Mouse (Mus musculus) hindbrain, embryonic 11.5 days (tissue): ENCODE measurements around the gene Sema6d. TPM values are rescaled to one million over a fixed set of nuclear protein-coding genes. Genes with fewer than 3 reads are reported as not detected.

Experiments
- ATAC-seq: fragments of 200-750 bp; cut with Nextera tagmentation; 2 replicates; pipeline ENCODE4 v1.8.0; 2017; ENCODE audit warnings: mild to moderate bottlenecking, moderate TSS enrichment, moderate library complexity; ENCODE audit not compliant: low FRiP score
- DNase-seq: peaks from one replicate; pipeline ENCODE4 v3.0.0-alpha.2; 2015; ENCODE audit warnings: low spot score
- H3K27ac ChIP-seq: fragments of 300-500 bp; sonication (generic); 2 replicates; pipeline ENCODE4 v1.5.1; 2014; ENCODE audit warnings: mild to moderate bottlenecking, low read depth, low read length
- H3K27me3 ChIP-seq: fragments of 300-500 bp; sonication (generic); 2 replicates; pipeline ENCODE4 v1.6.1; 2014; ENCODE audit warnings: mild to moderate bottlenecking, low read length, moderate library complexity, mixed read lengths; ENCODE audit not compliant: control insufficient read depth, insufficient read depth
- H3K36me3 ChIP-seq: fragments of 300-500 bp; sonication (generic); 2 replicates; pipeline ENCODE4 v1.6.1; 2014; ENCODE audit warnings: mild to moderate bottlenecking, low read length, moderate library complexity, mixed read lengths; ENCODE audit not compliant: control insufficient read depth, insufficient read depth
- H3K4me1 ChIP-seq: fragments of 300-500 bp; sonication (generic); replicated peaks from 2 replicates; pipeline ENCODE4 v1.6.1; 2014; ENCODE audit warnings: low read length, mixed read lengths; ENCODE audit not compliant: control insufficient read depth, insufficient read depth
- H3K4me2 ChIP-seq: fragments of 300-500 bp; sonication (generic); replicated peaks from 2 replicates; pipeline ENCODE4 v1.6.1; 2014; ENCODE audit warnings: mild to moderate bottlenecking, low read depth, low read length
- H3K4me3 ChIP-seq: fragments of 300-500 bp; sonication (generic); 2 replicates; pipeline ENCODE4 v1.5.1; 2014; ENCODE audit warnings: low read depth, low read length
- H3K9ac ChIP-seq: fragments of 300-500 bp; sonication (generic); 2 replicates; pipeline ENCODE4 v1.6.1; 2014; ENCODE audit warnings: low read depth, low read length
- H3K9me3 ChIP-seq: fragments of 300-500 bp; sonication (generic); 2 replicates; pipeline ENCODE4 v1.6.1; 2016; ENCODE audit warnings: low read length; ENCODE audit not compliant: control insufficient read depth
- WGBS: fragments of 180-500 bp; shearing (Covaris S2); extraction: QIAGEN DNeasy Blood & Tissue Kit; methylation state at CpG from one replicate; pipeline ENCODE4 v1.1.7; 2014; 5-methylcytosine and 5-hydroxymethylcytosine counted together
- polyA plus RNA-seq: library from polyadenylated mRNA; unstranded; fragments of >200 nt; fragmentation: Nextera tagmentation; extraction: Ambion mirVana; gene quantifications from 2 replicates; pipeline ENCODE4 v1.2.1, GENCODE M21; 2014

Gene Sema6d
- polyA plus RNA-seq, 1 experiment from 2014 or later = 26.2 TPM

DNA sequence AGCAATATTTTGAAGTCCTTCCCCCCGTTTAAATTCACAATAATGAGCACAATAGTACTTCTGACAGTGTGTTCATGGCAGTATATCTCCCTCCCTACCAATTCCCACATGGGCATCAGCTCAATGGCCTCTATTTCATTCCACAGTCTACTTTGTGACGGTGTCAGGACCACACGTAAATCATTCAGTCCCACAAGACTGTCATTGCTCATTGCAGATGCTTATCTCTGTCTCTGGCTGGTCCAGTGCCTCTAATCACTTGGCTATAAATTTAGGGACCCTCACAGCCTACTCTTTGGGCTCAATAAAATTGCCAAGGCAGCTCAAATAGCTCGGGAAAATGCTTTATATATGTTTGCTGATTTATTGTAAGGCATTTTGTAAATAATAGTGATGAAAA, 441.3 kb downstream of the Sema6d start:
- no peak overlapping the region for H3K9ac ChIP-seq
- DNase-seq = no peak
- H3K27me3 ChIP-seq = no peaks in the 10 kb centered on the region
- no peak overlapping the region for H3K27ac ChIP-seq
- H3K36me3 ChIP-seq = no peaks in the 10 kb centered on the region
- H3K4me1 ChIP-seq = no peaks in the 10 kb centered on the region
- no peak overlapping the region for H3K4me2 ChIP-seq
- no peaks in the 10 kb centered on the region for H3K9me3 ChIP-seq
- WGBS = 77% methylated on average over 4 of the region's 4 CpGs
- no peak for ATAC-seq
- H3K4me3 ChIP-seq = no peak overlapping the region

GRCm38 (mm10) chr2:124532906-124533305, 443.1 kb downstream of the Sema6d start:
- DNase-seq (no peak), ATAC-seq (no peak)
- Histone ChIP-seq H3K27ac (no peak overlapping the region), H3K4me3 (no peak overlapping the region), H3K4me1 (no peaks in the 10 kb centered on the region), H3K4me2 (no peak overlapping the region), H3K36me3 (no peaks in the 10 kb centered on the region), H3K27me3 (no peaks in the 10 kb centered on the region), H3K9ac (no peak overlapping the region), H3K9me3 (no peaks in the 10 kb centered on the region)
- WGBS = 89% methylated on average over 3 of the region's 3 CpGs

- 88% methylated on average over 6 of the region's 6 CpGs for WGBS
- Histone ChIP-seq H3K4me3 (no peak overlapping the region), H3K9ac (no peak overlapping the region), H3K36me3 (no peaks in the 10 kb centered on the region), H3K4me1 (no peaks in the 10 kb centered on the region), H3K4me2 (no peak overlapping the region), H3K27me3 (no peaks in the 10 kb centered on the region), H3K27ac (no peak overlapping the region), H3K9me3 (no peaks in the 10 kb centered on the region)
- no peak for ATAC-seq
- no peak for DNase-seq
Measured at GRCm38 (mm10) chr2:124533602-124534001, 443.8 kb downstream of the Sema6d start.

- no peak overlapping the region for H3K27ac ChIP-seq
- H3K36me3 ChIP-seq = no peaks in the 10 kb centered on the region
- WGBS = 54% methylated on average over 3 of the region's 3 CpGs
- no peaks in the 10 kb centered on the region for H3K9me3 ChIP-seq
- no peak overlapping the region for H3K4me2 ChIP-seq
- no peaks in the 10 kb centered on the region for H3K4me1 ChIP-seq
- H3K27me3 ChIP-seq = no peaks in the 10 kb centered on the region
- no peak overlapping the region for H3K4me3 ChIP-seq
- ATAC-seq (no peak), DNase-seq (no peak)
- H3K9ac ChIP-seq = no peak overlapping the region
Measured at GRCm38 (mm10) chr2:124550315-124550714, 460.5 kb downstream of the Sema6d start.

- no peak for DNase-seq
Measured at GRCm38 (mm10) chr2:124554751-124555415, 465.1 kb downstream of the Sema6d start.

DNA sequence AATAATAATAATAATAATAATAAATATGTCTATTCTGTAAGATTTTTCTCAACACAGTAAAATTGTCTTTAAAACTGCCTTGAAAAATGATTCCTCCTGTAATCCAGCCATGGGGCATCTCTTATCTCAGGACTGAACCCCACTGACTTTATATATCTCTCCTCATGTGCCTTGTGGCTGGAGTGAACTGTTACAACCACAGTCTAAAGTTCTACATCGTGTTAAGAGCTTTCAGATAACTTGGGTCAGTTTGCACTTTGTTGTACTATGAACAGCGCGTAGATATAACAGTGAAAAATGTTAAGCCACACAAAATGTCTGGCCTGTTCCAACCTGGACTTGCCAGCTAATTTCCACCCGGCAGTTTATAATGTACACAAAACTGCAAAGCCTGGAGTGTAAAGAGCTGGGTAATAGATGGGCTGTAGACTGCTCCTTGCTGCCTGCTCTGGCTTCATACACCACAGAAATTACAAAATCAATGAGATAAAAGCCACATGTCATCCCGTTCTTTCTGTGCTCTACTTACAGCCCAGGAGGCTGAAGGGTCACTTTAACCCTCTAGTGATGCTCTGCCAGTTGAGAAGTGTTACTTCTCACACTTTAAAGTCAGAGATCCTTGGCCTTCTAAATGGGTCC, 467.2 kb downstream of the Sema6d start:
- Histone ChIP-seq H3K36me3 (no peaks in the 10 kb centered on the region), H3K27me3 (no peaks in the 10 kb centered on the region), H3K9ac (no peak overlapping the region), H3K4me1 (no peaks in the 10 kb centered on the region), H3K4me3 (no peak overlapping the region), H3K27ac (no peak overlapping the region), H3K4me2 (no peak overlapping the region), H3K9me3 (no peaks in the 10 kb centered on the region)
- DNase-seq (no peak), ATAC-seq (no peak)
- WGBS = 92% methylated on average over 5 of the region's 5 CpGs

More at GRCm38 (mm10) chr2:124554751-124555415, 465.1 kb downstream of the Sema6d start:
- H3K4me1 ChIP-seq = no peaks in the 10 kb centered on the region
- H3K9me3 ChIP-seq = no peaks in the 10 kb centered on the region
- H3K4me2 ChIP-seq = no peak overlapping the region
- no peaks in the 10 kb centered on the region for H3K27me3 ChIP-seq
- no peak overlapping the region for H3K9ac ChIP-seq
- H3K27ac ChIP-seq = no peak overlapping the region
- WGBS = 83% methylated on average over 1 of the region's 1 CpGs
- no peak for ATAC-seq
- no peak overlapping the region for H3K4me3 ChIP-seq
- no peaks in the 10 kb centered on the region for H3K36me3 ChIP-seq

DNA sequence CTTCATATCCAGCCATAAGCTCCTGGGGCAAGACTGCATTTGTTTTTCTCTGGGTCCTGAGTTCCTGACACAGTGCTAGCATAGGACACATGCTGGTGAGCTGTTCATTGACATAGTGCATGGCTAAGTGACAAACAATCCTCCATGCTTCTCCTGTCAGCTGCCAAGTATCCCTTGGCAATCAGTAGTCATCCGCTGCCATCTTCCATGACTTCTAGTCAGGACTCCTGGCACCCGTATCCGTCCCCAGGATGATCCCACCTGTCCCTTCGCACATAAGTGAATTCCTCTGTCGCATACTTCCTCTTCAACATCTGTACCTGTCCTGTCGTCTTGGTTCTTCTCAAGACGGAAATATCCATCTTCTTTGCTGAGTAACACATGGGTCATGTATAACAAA, 468.3 kb downstream of the Sema6d start:
- no peak overlapping the region for H3K4me2 ChIP-seq
- H3K4me1 ChIP-seq = no peaks in the 10 kb centered on the region
- H3K9me3 ChIP-seq = no peaks in the 10 kb centered on the region
- no peak overlapping the region for H3K27ac ChIP-seq
- no peak overlapping the region for H3K4me3 ChIP-seq
- H3K36me3 ChIP-seq = no peaks in the 10 kb centered on the region
- ATAC-seq (no peak), DNase-seq (no peak)
- 92% methylated on average over 7 of the region's 7 CpGs for WGBS
- no peak overlapping the region for H3K9ac ChIP-seq
- no peaks in the 10 kb centered on the region for H3K27me3 ChIP-seq

DNA sequence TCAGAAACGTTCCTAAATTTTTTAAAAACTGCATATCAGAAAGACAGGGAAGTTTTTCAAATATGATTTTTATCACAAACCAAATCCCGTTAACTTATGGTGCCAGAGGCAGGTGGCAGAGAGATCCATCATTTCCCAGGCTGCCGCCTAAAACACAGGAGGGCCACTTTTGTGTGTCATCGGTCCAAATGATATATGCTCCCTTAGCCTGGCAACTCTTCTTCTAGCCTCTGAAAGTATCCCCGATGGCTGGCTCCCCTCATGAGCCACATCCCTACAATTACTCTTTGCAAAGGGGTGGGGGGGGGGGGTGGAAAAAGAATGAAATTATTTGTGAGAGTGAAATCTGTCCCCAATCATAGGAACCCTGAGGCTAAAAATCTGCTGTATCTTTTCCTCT, 471.9 kb downstream of the Sema6d start:
- Histone ChIP-seq H3K4me3 (no peak overlapping the region), H3K4me1 (no peaks in the 10 kb centered on the region), H3K27me3 (no peaks in the 10 kb centered on the region), H3K27ac (no peak overlapping the region), H3K9ac (no peak overlapping the region), H3K9me3 (no peaks in the 10 kb centered on the region), H3K36me3 (no peaks in the 10 kb centered on the region), H3K4me2 (no peak overlapping the region)
- WGBS = 60% methylated on average over 5 of the region's 5 CpGs
- no peak for DNase-seq
- ATAC-seq = no peak

GRCm38 (mm10) chr2:124562091-124562490, 472.3 kb downstream of the Sema6d start:
- Histone ChIP-seq H3K27me3 (no peaks in the 10 kb centered on the region), H3K9ac (no peak overlapping the region), H3K36me3 (no peaks in the 10 kb centered on the region), H3K9me3 (no peaks in the 10 kb centered on the region), H3K27ac (no peak overlapping the region), H3K4me3 (no peak overlapping the region), H3K4me2 (no peak overlapping the region), H3K4me1 (no peaks in the 10 kb centered on the region)
- no peak for ATAC-seq
- no peak for DNase-seq
- WGBS = 63% methylated on average over 2 of the region's 2 CpGs
